Mouse (Mus musculus) myocyte (in vitro differentiated cells): ENCODE data around the gene Wdpcp. TPM values are rescaled to one million over a fixed set of nuclear protein-coding genes. Genes with fewer than 3 reads are reported as not detected.

ENCODE experiments used
- H3K27me3 ChIP-seq: one replicate; pipeline ENCODE4 v1.6.1; 2011; ENCODE audit not compliant: control insufficient read depth, insufficient read depth, insufficient read length
- H3K36me3 ChIP-seq: one replicate; pipeline ENCODE4 v1.6.1; 2011; ENCODE audit not compliant: control insufficient read depth, insufficient read depth
- H3K4me2 ChIP-seq: one replicate; pipeline ENCODE4 v1.6.1; 2011; ENCODE audit warnings: low read depth, control low read depth
- H3K4me3 ChIP-seq: one replicate; pipeline ENCODE4 v1.5.1; 2011; ENCODE audit warnings: mild to moderate bottlenecking, control low read depth, moderate library complexity
- H3K79me2 ChIP-seq: one replicate; pipeline ENCODE4 v1.6.1; 2011; ENCODE audit not compliant: control insufficient read depth, insufficient read depth
- H3ac ChIP-seq: one replicate; pipeline ENCODE4 v1.6.1; 2011; ENCODE audit not compliant: control insufficient read depth, insufficient read length
- CEBPB ChIP-seq: IDR thresholded peaks from 2 replicates; pipeline ENCODE4 v1.6.1; 2011; ENCODE audit warnings: mild to moderate bottlenecking, moderate library complexity; ENCODE audit not compliant: poor library complexity, insufficient read depth, severe bottlenecking
- E2F4 ChIP-seq: IDR thresholded peaks from one replicate; pipeline ENCODE4 v1.6.1; 2011; ENCODE audit warnings: mild to moderate bottlenecking, control low read depth, moderate library complexity; ENCODE audit not compliant: insufficient read depth
- MAX ChIP-seq: IDR thresholded peaks from one replicate; pipeline ENCODE4 v1.6.1; 2011; ENCODE audit warnings: low read depth, mild to moderate bottlenecking, control low read depth
- MYOD1 ChIP-seq, 3 experiments: IDR thresholded peaks; one replicate each; pipeline ENCODE4 v1.6.1; 2011; ENCODE audit warnings: control low read depth in 2 of 3, low read depth in 2 of 3, mild to moderate bottlenecking in 2 of 3, moderate library complexity in 1 of 3; ENCODE audit not compliant: insufficient read length in 2 of 3, control insufficient read depth in 1 of 3
- MYOG ChIP-seq, 3 experiments: IDR thresholded peaks; one replicate each; pipeline ENCODE4 v1.6.1; 2011; ENCODE audit warnings: control low read depth in 2 of 3, low read depth in 2 of 3, mild to moderate bottlenecking in 2 of 3; ENCODE audit not compliant: insufficient read length in 2 of 3, control insufficient read depth in 1 of 3, insufficient read depth in 1 of 3
- POLR2A ChIP-seq: IDR thresholded peaks from one replicate; pipeline ENCODE4 v1.6.1; 2011; ENCODE audit warnings: low read depth, mild to moderate bottlenecking, control low read depth, moderate library complexity; ENCODE audit not compliant: insufficient read length
- REST ChIP-seq: IDR thresholded peaks from one replicate; pipeline ENCODE4 v1.6.1; 2011; ENCODE audit warnings: mild to moderate bottlenecking, control low read depth, moderate library complexity; ENCODE audit not compliant: insufficient read depth, insufficient read length
- SRF ChIP-seq: IDR thresholded peaks from one replicate; pipeline ENCODE4 v1.6.1; 2011; ENCODE audit warnings: low read depth; ENCODE audit not compliant: control insufficient read depth, insufficient read length
- TCF12 ChIP-seq: IDR thresholded peaks from one replicate; pipeline ENCODE4 v1.6.1; 2011; ENCODE audit warnings: mild to moderate bottlenecking, control low read depth; ENCODE audit not compliant: poor library complexity, insufficient read depth, severe bottlenecking
- TCF3 ChIP-seq: IDR thresholded peaks from one replicate; pipeline ENCODE4 v1.6.1; 2011; ENCODE audit warnings: low read depth, control low read depth; ENCODE audit not compliant: insufficient read length
- USF1 ChIP-seq: IDR thresholded peaks from one replicate; pipeline ENCODE4 v1.6.1; 2011; ENCODE audit warnings: low read depth, mild to moderate bottlenecking, control low read depth, moderate library complexity
- polyA plus RNA-seq: library from polyadenylated mRNA; unstranded; fragments of >200 nt; fragmentation: generic; extraction: Trizol; gene quantifications from one replicate; pipeline ENCODE4 v1.2.1, GENCODE M21; 2012; ENCODE audit warnings: missing spikeins

Wdpcp gene
- polyA plus RNA-seq, 1 experiment: 5.2 TPM

DNA sequence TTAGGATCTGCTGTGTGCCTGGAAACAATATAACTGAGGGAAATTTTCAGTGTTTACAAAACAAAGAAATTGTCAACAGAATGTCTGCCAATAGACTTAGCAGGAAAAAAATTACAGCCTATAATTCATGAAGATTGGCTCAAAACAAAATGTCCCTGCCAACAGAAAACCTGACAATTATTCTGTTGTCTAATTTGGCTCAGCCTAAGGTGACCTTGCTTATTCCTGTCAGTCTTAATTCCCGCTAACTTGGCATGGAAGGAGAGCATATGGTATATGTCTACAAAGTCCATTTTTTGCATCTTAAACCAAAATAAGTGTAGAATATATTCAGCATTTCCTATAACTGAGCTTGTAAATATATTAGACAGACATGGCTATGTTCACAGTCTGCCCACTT lies 298.8 kb downstream of the Wdpcp start:
- H3K4me3 ChIP-seq: no peak overlapping the region
- no peak overlapping the region for H3ac ChIP-seq
- no peaks in the 10 kb centered on the region for H3K79me2 ChIP-seq
- H3K27me3 ChIP-seq: no peaks in the 10 kb centered on the region
- no peaks in the 10 kb centered on the region for H3K36me3 ChIP-seq
- no peak overlapping the region for H3K4me2 ChIP-seq
- TF ChIP-seq E2F4: no peak
- TF ChIP-seq MYOG (IDR thresholded peaks at IDR 0.05; ENCODE audit: control insufficient read depth in 1 of 3, insufficient read depth in 1 of 3, insufficient read length in 2 of 3, low read depth in 2 of 3): no peak
- TF ChIP-seq MYOD1 (IDR thresholded peaks at IDR 0.05; ENCODE audit: control insufficient read depth in 1 of 3, insufficient read length in 2 of 3, low read depth in 2 of 3): no peak
- no peak for TF ChIP-seq TCF3

DNA sequence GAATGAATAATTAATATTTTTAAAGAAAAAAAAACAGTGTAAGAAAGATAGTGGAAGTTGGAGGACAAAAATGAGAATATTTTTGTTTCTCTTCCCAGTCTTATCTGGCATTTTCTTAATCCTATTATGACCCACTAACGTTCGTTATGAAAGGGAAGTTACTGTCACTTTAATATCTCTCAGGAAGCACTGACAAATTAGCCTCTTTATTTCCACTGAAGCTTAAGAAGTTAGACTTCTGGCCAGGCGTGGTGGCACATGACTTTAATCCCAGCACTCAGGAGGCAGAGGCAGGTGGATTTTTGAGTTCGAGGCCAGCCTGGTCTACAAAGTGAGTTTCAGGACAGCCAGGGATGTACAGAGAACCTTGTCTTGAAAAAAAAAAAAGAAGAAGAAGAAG lies 299.7 kb downstream of the Wdpcp start:
- Histone ChIP-seq H3K27me3 (no peaks in the 10 kb centered on the region), H3ac (no peak overlapping the region), H3K4me2 (no peak overlapping the region), H3K36me3 (no peaks in the 10 kb centered on the region), H3K4me3 (no peak overlapping the region), H3K79me2 (no peaks in the 10 kb centered on the region)
- no peak for TF ChIP-seq TCF12
- no peak for TF ChIP-seq CEBPB
- TF ChIP-seq MAX: no peak
- TF ChIP-seq E2F4: no peak
- TF ChIP-seq TCF3: no peak
- TF ChIP-seq MYOG (IDR thresholded peaks at IDR 0.05; ENCODE audit: control insufficient read depth in 1 of 3, insufficient read depth in 1 of 3, insufficient read length in 2 of 3, low read depth in 2 of 3): no peak
- TF ChIP-seq REST: no peak
- TF ChIP-seq SRF: no peak

DNA sequence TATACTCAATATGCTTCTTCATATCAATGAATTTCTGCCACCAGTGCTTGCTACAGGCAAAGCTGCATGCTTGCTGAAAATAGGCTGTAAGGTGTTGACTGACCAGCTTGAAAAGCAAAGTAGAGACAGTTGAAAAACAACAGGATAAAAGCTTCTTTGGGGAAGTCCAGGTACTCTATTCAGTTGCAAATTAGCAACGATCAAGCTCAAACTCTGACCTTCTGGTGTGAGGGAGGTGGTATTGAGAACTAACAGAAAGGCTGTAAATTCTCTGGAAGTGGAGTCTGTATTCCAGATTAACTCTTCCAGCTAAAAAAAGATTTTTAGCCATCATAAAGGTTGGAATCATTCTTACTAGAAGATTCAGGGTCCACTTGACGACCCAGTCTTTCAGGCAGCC lies 303.0 kb downstream of the Wdpcp start:
- no peak for TF ChIP-seq MYOG (IDR thresholded peaks at IDR 0.05; ENCODE audit: control insufficient read depth in 1 of 3, insufficient read depth in 1 of 3, insufficient read length in 2 of 3, low read depth in 2 of 3)
- no peaks in the 10 kb centered on the region for H3K79me2 ChIP-seq

GRCm38 (mm10) chr11:21894696-21895095 lies 322.7 kb downstream of the Wdpcp start:
- H3K36me3 ChIP-seq: no peaks in the 10 kb centered on the region
- no peaks in the 10 kb centered on the region for H3K27me3 ChIP-seq
- no peak for TF ChIP-seq SRF
- no peak overlapping the region for H3ac ChIP-seq
- H3K79me2 ChIP-seq: no peaks in the 10 kb centered on the region
- H3K4me3 ChIP-seq: no peak overlapping the region
- H3K4me2 ChIP-seq: no peak overlapping the region

More for the DNA sequence above, 303.0 kb downstream of the Wdpcp start:
- Histone ChIP-seq H3K4me2 (no peak overlapping the region), H3K4me3 (no peak overlapping the region), H3K27me3 (no peaks in the 10 kb centered on the region), H3K36me3 (no peaks in the 10 kb centered on the region), H3ac (no peak overlapping the region)

- Histone ChIP-seq H3ac (no peak overlapping the region), H3K36me3 (no peaks in the 10 kb centered on the region), H3K4me2 (no peak overlapping the region), H3K79me2 (no peaks in the 10 kb centered on the region), H3K4me3 (no peak overlapping the region), H3K27me3 (no peaks in the 10 kb centered on the region)
- TF ChIP-seq USF1 (no peak), E2F4 (no peak), MYOG (IDR thresholded peaks at IDR 0.05; ENCODE audit: control insufficient read depth in 1 of 3, insufficient read depth in 1 of 3, insufficient read length in 2 of 3, low read depth in 2 of 3) (no peak), POLR2A (no peak)
These were observed 350.5 kb downstream of the Wdpcp start for GRCm38 (mm10) chr11:21922531-21922930.

Other genes with a start within 250 kb of the Wdpcp start
- 29.9 TPM for gene Ugp2, start 201.0 kb upstream of the Wdpcp start, polyA plus RNA-seq
- gene Mdh1, start 132 bp downstream of the Wdpcp start, polyA plus RNA-seq: 184 TPM